Mouse (Mus musculus): ENCODE data around the gene Nlrp6. TPM values are rescaled to one million over a fixed set of nuclear protein-coding genes. Genes with fewer than 3 reads are reported as not detected.
"Not testable (repeated sequence)": the region's sequence is repeated elsewhere in the genome, so short reads cannot be mapped to it uniquely, and the experiment has no call there.

Nlrp6 gene
- polyA plus RNA-seq, 1 experiment from 2014 or later, result 0.61 TPM

GRCm38 (mm10) chr7:140890636-140891035, 30.1 kb upstream of the Nlrp6 start:
- H3K27ac ChIP-seq (ENCODE audit: low read depth, low read length); ATAC-seq (ENCODE audit: low FRiP score, low TSS enrichment); H3K9ac ChIP-seq (ENCODE audit: low read depth, low read length); H3K27me3 ChIP-seq (ENCODE audit: control insufficient read depth, insufficient read depth, low read length); H3K4me3 ChIP-seq (ENCODE audit: low read length); H3K4me1 ChIP-seq (ENCODE audit: control insufficient read depth, insufficient read depth, low read length); H3K9me3 ChIP-seq (ENCODE audit: control insufficient read depth, low read length); H3K4me2 ChIP-seq (replicated peaks; ENCODE audit: low read depth, low read length): not testable (repeated sequence)
- 97% methylated on average over 16 of the region's 16 CpGs for WGBS
- H3K36me3 ChIP-seq (ENCODE audit: control insufficient read depth, insufficient read depth, low read length), result peaks cover 74% of the 10 kb centered on the region

DNA sequence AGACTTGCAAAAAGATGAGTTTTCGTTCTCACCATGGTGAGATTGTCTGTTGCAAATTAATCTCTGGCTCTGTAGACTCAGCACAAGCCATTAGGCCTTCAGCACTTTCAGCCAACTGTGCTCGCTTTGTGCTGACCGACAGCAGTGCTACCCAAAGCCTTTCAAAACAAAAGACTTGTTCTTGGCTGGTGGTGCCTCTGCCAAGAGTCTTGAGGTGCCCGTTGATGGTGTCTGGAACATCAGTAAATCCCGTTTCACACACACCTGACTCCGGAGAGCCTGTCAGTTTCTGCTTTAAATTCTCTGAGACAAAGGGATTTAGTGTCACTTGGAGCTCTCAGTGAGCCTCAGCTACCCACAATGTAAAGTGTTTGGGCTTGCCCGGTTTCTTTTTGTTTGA, 26.7 kb upstream of the Nlrp6 start:
- Histone ChIP-seq H3K27ac (ENCODE audit: low read depth, low read length) (no peak overlapping the region), H3K4me2 (replicated peaks; ENCODE audit: low read depth, low read length) (no peak overlapping the region), H3K9ac (ENCODE audit: low read depth, low read length) (no peak overlapping the region), H3K4me3 (ENCODE audit: low read length) (no peak overlapping the region), H3K36me3 (ENCODE audit: control insufficient read depth, insufficient read depth, low read length) (peaks cover 68% of the 10 kb centered on the region), H3K4me1 (ENCODE audit: control insufficient read depth, insufficient read depth, low read length) (no peaks in the 10 kb centered on the region), H3K27me3 (ENCODE audit: control insufficient read depth, insufficient read depth, low read length) (no peaks in the 10 kb centered on the region), H3K9me3 (ENCODE audit: control insufficient read depth, low read length) (no peaks in the 10 kb centered on the region)
- 91% methylated on average over 7 of the region's 7 CpGs for WGBS
- ATAC-seq (ENCODE audit: low FRiP score, low TSS enrichment), result no peak

- Histone ChIP-seq H3K9ac (ENCODE audit: low read depth, low read length) (no peak overlapping the region), H3K36me3 (ENCODE audit: control insufficient read depth, insufficient read depth, low read length) (peaks cover 68% of the 10 kb centered on the region), H3K27me3 (ENCODE audit: control insufficient read depth, insufficient read depth, low read length) (no peaks in the 10 kb centered on the region), H3K4me3 (ENCODE audit: low read length) (no peak overlapping the region), H3K9me3 (ENCODE audit: control insufficient read depth, low read length) (no peaks in the 10 kb centered on the region), H3K4me2 (replicated peaks; ENCODE audit: low read depth, low read length) (no peak overlapping the region), H3K27ac (ENCODE audit: low read depth, low read length) (no peak overlapping the region), H3K4me1 (ENCODE audit: control insufficient read depth, insufficient read depth, low read length) (no peaks in the 10 kb centered on the region)
- 95% methylated on average over 3 of the region's 3 CpGs for WGBS
- no peak for ATAC-seq (ENCODE audit: low FRiP score, low TSS enrichment)
These were observed 26.1 kb upstream of the Nlrp6 start for GRCm38 (mm10) chr7:140894611-140895010.

- H3K4me3 ChIP-seq (ENCODE audit: low read length), result no peak overlapping the region
- no peak overlapping the region for H3K27ac ChIP-seq (ENCODE audit: low read depth, low read length)
- no peaks in the 10 kb centered on the region for H3K4me1 ChIP-seq (ENCODE audit: control insufficient read depth, insufficient read depth, low read length)
- no peak overlapping the region for H3K9ac ChIP-seq (ENCODE audit: low read depth, low read length)
- no peak overlapping the region for H3K4me2 ChIP-seq (replicated peaks; ENCODE audit: low read depth, low read length)
- WGBS, result 83% methylated on average over 7 of the region's 7 CpGs
- H3K27me3 ChIP-seq (ENCODE audit: control insufficient read depth, insufficient read depth, low read length), result no peaks in the 10 kb centered on the region
- H3K9me3 ChIP-seq (ENCODE audit: control insufficient read depth, low read length), result no peaks in the 10 kb centered on the region
- peaks cover 50% of the 10 kb centered on the region for H3K36me3 ChIP-seq (ENCODE audit: control insufficient read depth, insufficient read depth, low read length)
- ATAC-seq (ENCODE audit: low FRiP score, low TSS enrichment), result no peak
These were observed 22.8 kb upstream of the Nlrp6 start for GRCm38 (mm10) chr7:140897863-140898262.

GRCm38 (mm10) chr7:140899121-140899520, 21.6 kb upstream of the Nlrp6 start:
- Histone ChIP-seq H3K9ac (ENCODE audit: low read depth, low read length) (no peak overlapping the region), H3K4me3 (ENCODE audit: low read length) (no peak overlapping the region), H3K9me3 (ENCODE audit: control insufficient read depth, low read length) (no peaks in the 10 kb centered on the region), H3K36me3 (ENCODE audit: control insufficient read depth, insufficient read depth, low read length) (peaks cover 39% of the 10 kb centered on the region), H3K27me3 (ENCODE audit: control insufficient read depth, insufficient read depth, low read length) (no peaks in the 10 kb centered on the region), H3K4me2 (replicated peaks; ENCODE audit: low read depth, low read length) (no peak overlapping the region), H3K4me1 (ENCODE audit: control insufficient read depth, insufficient read depth, low read length) (no peaks in the 10 kb centered on the region), H3K27ac (ENCODE audit: low read depth, low read length) (no peak overlapping the region)
- ATAC-seq (ENCODE audit: low FRiP score, low TSS enrichment), result no peak
- whole genome bisulfite sequencing, result 75% methylated on average over 3 of the region's 3 CpGs

DNA sequence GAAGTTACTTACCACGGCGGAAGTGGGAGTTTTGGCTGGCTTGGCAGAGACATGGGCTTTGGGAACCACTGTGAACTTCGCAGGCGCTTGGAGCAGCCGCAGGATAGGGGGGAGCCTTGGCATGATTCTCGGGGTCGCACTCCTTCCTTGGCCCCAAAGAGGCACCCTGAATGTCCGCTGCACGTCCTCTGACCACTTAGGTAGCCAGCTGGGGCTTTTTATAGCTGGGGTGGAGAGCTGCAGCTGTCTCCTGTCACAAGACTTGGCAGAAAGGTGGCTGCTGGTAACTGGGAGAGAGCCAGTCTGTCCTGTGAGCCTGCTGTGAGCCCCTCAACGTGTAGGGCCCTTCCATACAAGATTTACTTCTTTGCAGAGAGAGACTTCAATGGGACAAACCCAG, 20.5 kb upstream of the Nlrp6 start, which contains the start of gene Cox8b:
Cox8b (minus strand) TSS at position 227 of the 400 bp plus-strand sequence.
- H3K9ac ChIP-seq (ENCODE audit: low read depth, low read length), result no peak within 1 kb of the TSS

DNA sequence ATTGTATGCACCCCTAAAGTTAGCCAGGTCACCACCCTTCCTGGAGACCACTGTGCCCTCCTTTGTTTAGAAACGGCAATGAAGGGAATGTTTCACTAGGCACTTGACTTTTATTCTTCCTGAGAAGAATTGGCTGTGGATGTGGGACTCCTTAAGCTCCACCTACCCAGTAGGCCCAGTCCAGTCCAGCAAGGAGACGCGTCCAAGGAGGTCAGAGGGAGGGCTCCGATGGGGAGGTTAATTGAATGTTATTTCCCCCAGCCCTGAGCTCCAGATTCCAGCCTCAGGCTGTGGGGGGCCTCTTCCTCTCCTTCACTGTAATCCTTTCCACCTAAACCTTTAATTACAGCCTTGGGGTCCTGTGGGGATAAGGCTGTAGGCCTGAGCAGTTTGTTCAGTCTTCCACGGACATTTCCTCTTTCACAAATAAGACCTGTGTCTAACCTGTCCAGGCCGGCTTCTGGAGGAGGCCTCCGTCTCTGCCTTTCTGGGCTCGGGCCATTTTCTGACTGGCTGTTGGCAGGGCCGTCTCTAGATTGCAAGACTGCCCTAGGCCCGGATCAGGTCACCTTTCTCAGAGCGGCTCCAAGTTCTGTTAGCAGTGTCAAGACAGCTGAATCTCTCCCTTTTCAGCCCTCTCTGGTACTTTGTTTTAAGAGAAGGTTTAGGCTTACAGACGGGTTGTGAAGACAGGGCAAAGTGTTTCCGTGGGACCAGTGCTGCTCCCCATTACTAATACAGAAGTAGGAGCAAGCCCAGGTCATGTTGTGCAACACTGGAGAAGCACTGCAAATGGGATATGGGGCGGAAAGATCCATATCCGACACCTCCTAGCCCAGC, 18.4 kb upstream of the Nlrp6 start:
- Histone ChIP-seq H3K9ac (ENCODE audit: low read depth, low read length) (0 out of 2 replicates have a peak overlapping the region, but pooled peaks have one; percentile 12), H3K36me3 (ENCODE audit: control insufficient read depth, insufficient read depth, low read length) (peaks cover 24% of the 10 kb centered on the region), H3K4me3 (ENCODE audit: low read length) (no peak overlapping the region), H3K4me1 (ENCODE audit: control insufficient read depth, insufficient read depth, low read length) (no peaks in the 10 kb centered on the region), H3K27ac (ENCODE audit: low read depth, low read length) (no peak overlapping the region), H3K4me2 (replicated peaks; ENCODE audit: low read depth, low read length) (no peak overlapping the region), H3K27me3 (ENCODE audit: control insufficient read depth, insufficient read depth, low read length) (no peaks in the 10 kb centered on the region), H3K9me3 (ENCODE audit: control insufficient read depth, low read length) (no peaks in the 10 kb centered on the region)
- 68% methylated on average over 15 of the region's 15 CpGs for WGBS
- ATAC-seq (ENCODE audit: low FRiP score, low TSS enrichment), result no peak

More for the DNA sequence above, 20.5 kb upstream of the Nlrp6 start, which contains the start of gene Cox8b:
- Histone ChIP-seq H3K4me1 (ENCODE audit: control insufficient read depth, insufficient read depth, low read length) (no peaks in the 10 kb centered on the region), H3K4me3 (ENCODE audit: low read length) (no peak within 1 kb of the TSS), H3K9me3 (ENCODE audit: control insufficient read depth, low read length) (no peaks in the 10 kb centered on the region), H3K27me3 (ENCODE audit: control insufficient read depth, insufficient read depth, low read length) (no peaks in the 10 kb centered on the region), H3K4me2 (replicated peaks; ENCODE audit: low read depth, low read length) (no peak within 1 kb of the TSS), H3K36me3 (ENCODE audit: control insufficient read depth, insufficient read depth, low read length) (peaks cover 31% of the 10 kb centered on the region), H3K27ac (ENCODE audit: low read depth, low read length) (no peak within 1 kb of the TSS)
- 69% methylated on average over 10 of the region's 10 CpGs for WGBS
- ATAC-seq (ENCODE audit: low FRiP score, low TSS enrichment), result no peak

- Histone ChIP-seq H3K4me3 (ENCODE audit: low read length) (no peak overlapping the region), H3K27me3 (ENCODE audit: control insufficient read depth, insufficient read depth, low read length) (no peaks in the 10 kb centered on the region), H3K27ac (ENCODE audit: low read depth, low read length) (no peak overlapping the region), H3K9ac (ENCODE audit: low read depth, low read length) (0 out of 2 replicates have a peak overlapping the region, but pooled peaks have one; percentile 28), H3K4me2 (replicated peaks; ENCODE audit: low read depth, low read length) (no peak overlapping the region), H3K9me3 (ENCODE audit: control insufficient read depth, low read length) (no peaks in the 10 kb centered on the region), H3K36me3 (ENCODE audit: control insufficient read depth, insufficient read depth, low read length) (peaks cover 14% of the 10 kb centered on the region), H3K4me1 (ENCODE audit: control insufficient read depth, insufficient read depth, low read length) (no peaks in the 10 kb centered on the region)
- peak; percentile 70 for ATAC-seq (ENCODE audit: low FRiP score, low TSS enrichment)
- 23% methylated on average over 13 of the region's 13 CpGs for WGBS
These were observed 17.5 kb upstream of the Nlrp6 start for GRCm38 (mm10) chr7:140903212-140903611.

DNA sequence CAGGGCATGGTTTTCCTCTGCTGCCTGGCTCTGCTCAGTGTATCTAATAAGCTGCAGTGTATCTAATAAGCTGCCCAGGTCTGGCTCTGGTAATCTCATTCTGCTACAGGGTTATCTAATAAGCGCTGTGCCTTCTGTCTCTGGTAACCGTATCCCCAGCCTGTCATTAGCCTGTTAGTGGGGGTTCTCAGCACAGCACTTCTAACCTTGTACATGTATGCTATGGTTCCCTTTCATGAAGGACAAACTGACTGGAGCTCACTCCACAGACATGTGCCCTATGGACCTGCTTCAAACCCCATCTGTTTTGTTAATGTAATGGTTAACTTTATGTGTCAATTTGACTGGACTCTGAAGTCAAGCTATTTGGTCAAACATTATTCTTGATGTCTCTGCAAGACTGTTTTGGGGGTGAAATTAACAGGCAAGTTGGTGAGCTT, 15.0 kb upstream of the Nlrp6 start:
- Histone ChIP-seq H3K36me3 (ENCODE audit: control insufficient read depth, insufficient read depth, low read length) (no peaks in the 10 kb centered on the region), H3K4me3 (ENCODE audit: low read length) (no peak overlapping the region), H3K27ac (ENCODE audit: low read depth, low read length) (no peak overlapping the region), H3K4me1 (ENCODE audit: control insufficient read depth, insufficient read depth, low read length) (no peaks in the 10 kb centered on the region), H3K27me3 (ENCODE audit: control insufficient read depth, insufficient read depth, low read length) (no peaks in the 10 kb centered on the region), H3K9me3 (ENCODE audit: control insufficient read depth, low read length) (no peaks in the 10 kb centered on the region), H3K9ac (ENCODE audit: low read depth, low read length) (no peak overlapping the region), H3K4me2 (replicated peaks; ENCODE audit: low read depth, low read length) (no peak overlapping the region)
- WGBS, result 84% methylated on average over 2 of the region's 2 CpGs
- no peak for ATAC-seq (ENCODE audit: low FRiP score, low TSS enrichment)
